Mouse (Mus musculus) ES-E14 (cell line): Measurements from ENCODE around the gene P3h1.

Source experiments
- CHD2 ChIP-seq: IDR thresholded peaks from 2 replicates; pipeline ENCODE4 v1.6.1; 2014; ENCODE audit warnings: mild to moderate bottlenecking, low read depth, low read length, inconsistent platforms
- ZNF384 ChIP-seq: IDR thresholded peaks from 2 replicates; pipeline ENCODE4 v1.6.1; 2012; ENCODE audit warnings: low read depth, low read length, inconsistent platforms

DNA sequence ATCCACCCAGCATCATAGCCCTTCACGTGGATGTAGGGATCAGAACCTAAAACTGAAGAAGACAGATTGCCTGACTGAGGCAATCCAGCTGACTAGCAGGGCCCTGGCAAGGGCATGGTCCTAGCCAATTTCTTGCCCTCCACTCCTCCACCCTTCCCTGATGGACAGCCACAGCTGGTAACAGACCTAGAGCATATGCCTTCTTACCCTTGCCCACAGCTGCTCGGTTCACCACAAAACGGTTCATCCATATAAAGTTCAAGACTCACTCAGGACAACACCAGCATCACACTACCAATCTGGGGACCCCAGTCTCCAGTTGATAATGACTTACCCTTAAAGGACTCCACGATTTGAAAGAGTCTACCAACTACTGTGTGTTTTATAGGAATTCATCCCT lies 46.9 kb upstream of the P3h1 start:
- TF ChIP-seq ZNF384 (no peak), CHD2 (no peak)
